Mouse (Mus musculus) midbrain, embryonic 11.5 days (tissue): ENCODE data around the gene Bpifa3. TPM values are rescaled to one million over a fixed set of nuclear protein-coding genes. Genes with fewer than 3 reads are reported as not detected.

Experiments
- ATAC-seq: fragments of 200-750 bp; cut with Nextera tagmentation; 2 replicates; pipeline ENCODE4 v1.8.0; 2017; ENCODE audit warnings: moderate TSS enrichment, moderate library complexity; ENCODE audit not compliant: low FRiP score
- DNase-seq: peaks from one replicate; pipeline ENCODE4 v3.0.0; 2015; ENCODE audit warnings: low spot score; ENCODE audit errors: missing footprints
- H3K27ac ChIP-seq: fragments of 300-500 bp; sonication (generic); 2 replicates; pipeline ENCODE4 v1.5.1; 2014; ENCODE audit warnings: low read depth, low read length
- H3K27me3 ChIP-seq: fragments of 300-500 bp; sonication (generic); 2 replicates; pipeline ENCODE4 v1.6.1; 2014; ENCODE audit warnings: mild to moderate bottlenecking, low read length, moderate library complexity, mixed read lengths; ENCODE audit not compliant: control insufficient read depth, insufficient read depth
- H3K36me3 ChIP-seq: fragments of 300-500 bp; sonication (generic); 2 replicates; pipeline ENCODE4 v1.6.1; 2014; ENCODE audit warnings: mild to moderate bottlenecking, low read length, moderate library complexity, mixed read lengths; ENCODE audit not compliant: control insufficient read depth, insufficient read depth
- H3K4me1 ChIP-seq: fragments of 300-500 bp; sonication (generic); 2 replicates; pipeline ENCODE4 v1.6.1; 2014; ENCODE audit warnings: low read length; ENCODE audit not compliant: control insufficient read depth, insufficient read depth
- H3K4me2 ChIP-seq: fragments of 300-500 bp; sonication (generic); 2 replicates; pipeline ENCODE4 v1.6.1; 2014; ENCODE audit warnings: mild to moderate bottlenecking, moderate library complexity
- H3K4me3 ChIP-seq: fragments of 300-500 bp; sonication (generic); 2 replicates; pipeline ENCODE4 v1.5.1; 2014; ENCODE audit warnings: low read depth, low read length
- H3K9ac ChIP-seq: fragments of 300-500 bp; sonication (generic); 2 replicates; pipeline ENCODE4 v1.6.1; 2014; ENCODE audit warnings: low read length
- H3K9me3 ChIP-seq: fragments of 300-500 bp; sonication (generic); 2 replicates; pipeline ENCODE4 v1.6.1; 2016; ENCODE audit warnings: low read length; ENCODE audit not compliant: control insufficient read depth
- WGBS: fragments of 180-500 bp; shearing (Covaris S2); extraction: QIAGEN DNeasy Blood & Tissue Kit; methylation state at CpG from one replicate; pipeline ENCODE4 v1.1.7; 2014; 5-methylcytosine and 5-hydroxymethylcytosine counted together
- polyA plus RNA-seq: library from polyadenylated mRNA; unstranded; fragments of >200 nt; fragmentation: Nextera tagmentation; extraction: Ambion mirVana; gene quantifications from 2 replicates; pipeline ENCODE4 v1.2.1, GENCODE M21; 2014

Bpifa3 gene
- polyA plus RNA-seq: not detected in 2 replicates

DNA sequence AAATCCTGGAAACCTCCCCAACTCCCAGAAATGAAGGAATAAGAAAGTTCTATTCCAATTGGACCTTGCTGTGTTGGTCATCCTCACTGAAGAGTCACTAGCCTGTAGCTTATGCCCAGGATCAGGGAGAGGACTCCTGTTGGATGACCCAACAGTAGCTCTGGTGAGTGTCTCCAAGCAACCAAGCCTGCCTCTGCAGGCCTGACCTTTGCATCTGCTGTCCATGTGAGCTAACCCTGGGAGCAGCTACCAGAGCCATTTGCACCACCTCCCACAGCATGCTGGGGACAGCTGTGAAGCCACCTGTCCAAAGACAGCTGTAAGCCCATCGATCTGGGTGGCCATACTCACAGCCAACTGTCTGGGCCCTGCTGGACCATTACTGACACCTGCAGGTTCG, at the start of gene Bpifa3:
Bpifa3 (plus strand) TSS at position 217 of the 400 bp plus-strand sequence.
- no peak for ATAC-seq
- no peaks in the 10 kb centered on the region for H3K4me1 ChIP-seq
- H3K36me3 ChIP-seq: no peaks in the 10 kb centered on the region
- H3K4me3 ChIP-seq: no peak within 1 kb of the TSS
- H3K4me2 ChIP-seq: no peak within 1 kb of the TSS
- 73% methylated on average over 2 of the region's 2 CpGs for WGBS
- H3K27me3 ChIP-seq: no peaks in the 10 kb centered on the region
- DNase-seq: no peak
- no peak within 1 kb of the TSS for H3K27ac ChIP-seq
- H3K9me3 ChIP-seq: no peaks in the 10 kb centered on the region
- H3K9ac ChIP-seq: no peak within 1 kb of the TSS

DNA sequence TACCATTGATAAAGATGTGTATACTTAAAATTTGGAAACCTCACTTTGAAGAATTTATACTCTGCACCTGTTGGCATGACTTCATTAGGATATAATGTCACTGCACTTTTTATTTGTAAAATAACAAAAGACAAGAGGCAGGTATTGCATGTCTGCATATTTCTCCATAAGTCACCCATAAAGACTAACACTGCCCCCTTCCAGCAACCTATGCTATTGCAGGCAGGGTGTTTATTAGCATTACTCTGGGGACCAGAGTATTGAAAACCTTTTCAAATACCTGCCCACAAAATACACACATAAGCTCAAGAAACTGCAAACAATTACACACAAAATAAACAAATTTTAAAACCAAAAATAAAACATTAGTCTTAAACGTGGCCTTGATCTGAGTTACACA, 32.4 kb upstream of the Bpifa3 start:
- H3K9ac ChIP-seq: no peak overlapping the region
- no peak overlapping the region for H3K4me3 ChIP-seq
- no peak overlapping the region for H3K27ac ChIP-seq
- no peaks in the 10 kb centered on the region for H3K27me3 ChIP-seq
- H3K4me1 ChIP-seq: no peaks in the 10 kb centered on the region
- DNase-seq (no peak), ATAC-seq (no peak)
- H3K36me3 ChIP-seq: no peaks in the 10 kb centered on the region
- no peaks in the 10 kb centered on the region for H3K9me3 ChIP-seq
- no peak overlapping the region for H3K4me2 ChIP-seq
- WGBS: 53% methylated on average over 1 of the region's 1 CpGs

DNA sequence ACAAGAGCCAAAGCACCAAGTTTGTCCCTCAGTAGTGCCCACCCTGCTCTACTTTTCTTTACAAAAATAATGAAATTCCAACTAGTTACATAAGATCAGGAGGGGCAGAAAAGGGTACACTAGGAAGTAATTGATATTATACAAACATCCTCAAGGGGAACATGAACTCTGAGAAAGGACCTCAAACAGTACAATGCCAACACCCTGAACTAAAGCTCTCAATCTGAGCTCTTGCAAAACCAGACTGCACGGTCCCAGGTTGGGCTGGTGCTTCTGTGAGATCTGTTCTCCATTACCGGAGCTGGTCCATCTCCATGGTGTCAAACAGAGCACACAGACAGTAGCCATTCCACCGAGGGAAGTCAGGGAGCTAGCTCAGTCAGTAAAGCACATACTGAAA, 12.8 kb upstream of the Bpifa3 start:
- no peak for DNase-seq
- Histone ChIP-seq H3K9ac (no peak overlapping the region), H3K4me1 (no peaks in the 10 kb centered on the region), H3K4me2 (no peak overlapping the region), H3K36me3 (no peaks in the 10 kb centered on the region), H3K27ac (no peak overlapping the region), H3K9me3 (no peaks in the 10 kb centered on the region), H3K4me3 (no peak overlapping the region), H3K27me3 (no peaks in the 10 kb centered on the region)
- ATAC-seq: no peak
- 84% methylated on average over 3 of the region's 3 CpGs for WGBS

DNA sequence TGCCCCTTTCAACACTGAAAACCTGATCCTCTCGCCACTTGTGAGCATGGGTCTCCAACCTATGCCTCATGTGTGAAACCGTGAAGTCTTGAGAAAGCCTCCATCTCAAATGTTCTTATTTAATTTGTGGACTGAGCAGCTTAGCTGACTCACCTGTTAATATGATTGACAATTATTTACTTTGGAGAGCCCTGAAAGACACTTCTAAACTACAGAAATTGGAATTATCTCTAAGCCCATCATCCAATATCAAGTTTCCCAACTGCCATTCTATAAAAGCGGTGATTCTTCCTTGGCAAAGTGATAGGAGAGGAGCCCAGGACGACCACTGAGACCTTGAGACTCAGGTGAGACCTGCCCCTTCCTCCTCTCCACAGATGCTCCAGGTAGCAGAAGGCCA, 12.4 kb downstream of the Bpifa3 start, which contains the start of gene Bpifa1:
Bpifa1 (plus strand) TSS at position 301 of the 400 bp plus-strand sequence.
- Histone ChIP-seq H3K4me1 (no peaks in the 10 kb centered on the region), H3K9me3 (no peaks in the 10 kb centered on the region), H3K27ac (no peak within 1 kb of the TSS), H3K27me3 (no peaks in the 10 kb centered on the region), H3K9ac (no peak within 1 kb of the TSS), H3K4me2 (no peak within 1 kb of the TSS), H3K36me3 (no peaks in the 10 kb centered on the region), H3K4me3 (no peak within 1 kb of the TSS)
- DNase-seq: no peak
- no peak for ATAC-seq
- 84% methylated on average over 4 of the region's 4 CpGs for WGBS

DNA sequence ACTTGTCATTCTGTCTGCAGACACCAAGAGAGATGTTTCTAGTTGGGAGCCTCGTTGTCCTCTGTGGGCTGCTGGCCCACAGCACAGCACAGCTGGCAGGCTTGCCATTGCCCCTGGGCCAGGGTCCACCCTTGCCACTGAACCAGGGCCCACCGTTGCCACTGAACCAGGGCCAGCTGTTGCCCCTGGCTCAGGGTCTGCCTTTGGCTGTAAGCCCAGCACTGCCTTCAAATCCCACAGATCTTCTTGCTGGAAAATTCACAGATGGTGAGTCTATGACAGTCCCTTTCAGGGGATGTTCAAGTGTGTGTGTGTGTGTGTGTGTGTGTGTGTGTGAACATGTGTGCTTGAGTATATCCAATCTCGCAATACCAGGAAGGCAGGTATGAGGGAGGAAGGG, 13.6 kb downstream of the Bpifa3 start:
- Histone ChIP-seq H3K4me2 (no peak overlapping the region), H3K4me3 (no peak overlapping the region), H3K36me3 (no peaks in the 10 kb centered on the region), H3K4me1 (no peaks in the 10 kb centered on the region), H3K9ac (no peak overlapping the region), H3K9me3 (no peaks in the 10 kb centered on the region), H3K27me3 (no peaks in the 10 kb centered on the region), H3K27ac (no peak overlapping the region)
- DNase-seq (no peak), ATAC-seq (no peak)
- 87% methylated on average over 3 of the region's 3 CpGs for WGBS

DNA sequence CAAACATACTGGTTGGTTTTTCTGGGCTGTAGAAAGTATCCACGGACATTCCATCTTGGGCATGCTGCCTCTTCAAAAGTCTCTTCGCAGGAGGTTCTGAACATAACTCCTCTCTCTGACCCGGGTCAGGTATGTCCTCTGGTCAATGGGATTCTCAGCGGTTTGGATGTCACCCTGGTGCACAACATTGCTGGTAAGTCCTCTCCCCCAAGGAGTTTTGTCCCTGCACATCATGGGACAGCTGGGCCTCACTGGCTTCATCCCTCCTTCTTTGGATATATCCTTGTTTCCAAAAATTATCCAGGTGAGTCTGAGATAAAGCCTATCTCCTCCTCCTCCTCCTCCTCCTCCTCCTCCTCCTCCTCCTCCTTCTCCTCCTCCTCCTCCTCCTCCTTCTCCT, 17.4 kb downstream of the Bpifa3 start:
- WGBS: 77% methylated on average over 4 of the region's 4 CpGs
- Histone ChIP-seq H3K4me1 (no peaks in the 10 kb centered on the region), H3K9me3 (no peaks in the 10 kb centered on the region), H3K27me3 (no peaks in the 10 kb centered on the region), H3K27ac (no peak overlapping the region), H3K4me3 (no peak overlapping the region), H3K36me3 (no peaks in the 10 kb centered on the region), H3K9ac (no peak overlapping the region), H3K4me2 (no peak overlapping the region)
- DNase-seq (no peak), ATAC-seq (no peak)

DNA sequence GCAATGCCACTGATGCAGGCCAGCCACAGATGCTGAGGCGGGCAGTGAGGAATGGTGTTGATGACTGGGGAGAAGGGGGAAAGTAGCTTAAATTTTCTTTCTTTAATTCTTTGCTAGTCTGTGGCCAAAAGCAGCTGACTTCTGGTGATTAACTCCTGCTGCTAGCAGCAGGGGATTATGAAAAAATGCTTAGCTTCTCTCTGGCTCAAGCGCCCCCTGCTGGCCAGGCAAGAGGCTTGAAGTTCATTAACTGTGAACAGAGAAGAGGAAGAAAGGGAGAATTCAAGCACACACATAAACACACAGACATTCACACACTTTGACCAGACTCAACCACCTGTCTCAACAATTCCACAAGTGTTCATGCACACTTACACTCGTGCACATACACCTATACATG, 28.3 kb downstream of the Bpifa3 start:
- WGBS: 38% methylated on average over 3 of the region's 3 CpGs
- Histone ChIP-seq H3K4me1 (no peaks in the 10 kb centered on the region), H3K9ac (no peak overlapping the region), H3K27me3 (no peaks in the 10 kb centered on the region), H3K9me3 (peaks cover 3% of the 10 kb centered on the region; the same call in 1 of the 2 replicates), H3K36me3 (no peaks in the 10 kb centered on the region), H3K4me3 (no peak overlapping the region), H3K27ac (no peak overlapping the region), H3K4me2 (no peak overlapping the region)
- DNase-seq: no peak
- ATAC-seq: no peak

DNA sequence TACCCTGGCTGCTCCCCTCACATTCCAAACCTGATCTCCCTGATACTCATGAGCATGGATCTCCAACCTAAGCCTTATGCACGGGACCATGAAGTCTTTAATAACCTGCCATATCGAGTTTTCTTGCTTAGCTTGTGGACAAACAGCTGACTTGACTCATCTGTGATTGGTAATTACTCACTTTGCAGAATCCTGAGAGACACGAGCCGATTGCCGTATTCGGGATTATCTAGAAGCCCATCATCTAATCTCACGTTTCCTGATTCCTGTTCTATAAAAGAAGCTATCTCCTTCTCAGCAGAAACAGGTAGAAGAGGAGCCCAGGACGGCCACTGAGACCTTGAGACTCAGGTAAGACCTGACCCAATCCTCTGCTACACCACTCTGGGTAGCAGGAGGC, 32.2 kb downstream of the Bpifa3 start, which contains the start of gene Bpifa5:
Bpifa5 (plus strand) TSS at position 301 of the 400 bp plus-strand sequence.
- H3K27me3 ChIP-seq: no peaks in the 10 kb centered on the region
- no peak within 1 kb of the TSS for H3K4me3 ChIP-seq
- no peaks in the 10 kb centered on the region for H3K36me3 ChIP-seq
- H3K9ac ChIP-seq: no peak within 1 kb of the TSS
- WGBS: 82% methylated on average over 8 of the region's 8 CpGs
- no peak within 1 kb of the TSS for H3K27ac ChIP-seq
- DNase-seq (no peak), ATAC-seq (no peak)
- no peaks in the 10 kb centered on the region for H3K4me1 ChIP-seq
- peaks cover 3% of the 10 kb centered on the region; the same call in 1 of the 2 replicates for H3K9me3 ChIP-seq
- no peak within 1 kb of the TSS for H3K4me2 ChIP-seq

DNA sequence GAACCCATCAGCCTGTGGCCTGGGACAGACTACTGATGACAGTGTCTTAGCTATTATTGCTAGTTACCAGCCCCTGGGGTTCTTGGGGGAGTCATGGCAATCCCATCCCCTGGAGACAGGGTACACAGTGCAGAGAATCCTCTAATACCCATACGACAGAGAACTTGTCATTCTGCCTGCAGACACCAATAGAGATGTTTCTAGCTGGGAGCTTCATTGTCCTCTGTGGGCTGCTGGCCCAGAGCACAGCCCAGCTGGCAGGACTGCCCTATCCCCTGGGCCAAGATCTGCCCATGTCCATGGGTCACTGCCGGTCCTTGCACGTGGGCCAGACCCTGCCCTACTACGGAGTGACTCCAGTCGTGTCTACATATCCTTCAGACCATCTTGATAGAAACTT, 33.2 kb downstream of the Bpifa3 start:
- 88% methylated on average over 5 of the region's 5 CpGs for WGBS
- DNase-seq (no peak), ATAC-seq (no peak)
- H3K4me2 ChIP-seq: no peak overlapping the region
- no peaks in the 10 kb centered on the region for H3K4me1 ChIP-seq
- peaks cover 3% of the 10 kb centered on the region; the same call in 1 of the 2 replicates for H3K9me3 ChIP-seq
- H3K4me3 ChIP-seq: no peak overlapping the region
- no peaks in the 10 kb centered on the region for H3K36me3 ChIP-seq
- no peak overlapping the region for H3K27ac ChIP-seq
- H3K27me3 ChIP-seq: no peaks in the 10 kb centered on the region
- H3K9ac ChIP-seq: no peak overlapping the region
